In the genomic region with DNA sequence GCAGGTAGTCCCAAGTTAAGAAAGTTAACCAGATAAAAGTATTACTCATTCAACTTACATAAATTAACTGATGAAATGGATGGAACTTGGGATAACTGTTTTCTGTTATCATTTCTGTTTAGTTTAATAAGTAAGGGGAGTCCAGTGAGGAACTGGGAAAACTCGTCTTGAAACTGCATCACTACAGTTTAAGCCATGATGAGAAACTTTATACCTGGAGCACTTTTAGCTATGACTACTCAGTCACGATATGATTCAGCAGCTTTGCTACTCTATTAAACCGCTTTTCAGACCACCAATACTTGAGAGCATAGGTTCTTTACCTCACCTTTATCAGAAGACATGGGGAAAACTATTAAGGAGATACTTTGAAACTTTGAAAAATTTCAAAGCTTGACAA, we compare ENCODE assay signal across 8 mouse cellular contexts. TPM values are rescaled to one million over a fixed set of nuclear protein-coding genes. Genes with fewer than 3 reads are reported as not detected.
DNase-seq lines count a peak whose midpoint lies in the region; ATAC-seq lines count a peak whose summit lies in the region.

No protein-coding gene starts in this region.

- ATAC-seq in heart, embryonic 16.5 days (replicated peaks; ENCODE audit: extremely low read depth, insufficient read depth, low FRiP score), result no peak
- ATAC-seq in embryonic facial prominence, embryonic 13.5 days (ENCODE audit: insufficient number of reproducible peaks, insufficient read depth, low FRiP score, low TSS enrichment, low read depth), result no peak
- no peak for ATAC-seq in hindbrain, embryonic 15.5 days (ENCODE audit: low FRiP score, low read depth)
- ATAC-seq in midbrain, embryonic 14.5 days (ENCODE audit: low FRiP score, low TSS enrichment), result no peak
- ATAC-seq in erythroid progenitor cell, adult 5-6 weeks (replicated peaks; ENCODE audit: low FRiP score, poor library complexity, severe bottlenecking), result no peak

- H3K9me3 ChIP-seq in heart, embryonic 16.5 days (replicated peaks; ENCODE audit: control insufficient read depth, low read length), result no peaks in the 10 kb centered on the region
- H3K9me3 ChIP-seq in embryonic facial prominence, embryonic 13.5 days, result no peaks in the 10 kb centered on the region
- no peaks in the 10 kb centered on the region for H3K9me3 ChIP-seq in hindbrain, embryonic 15.5 days
- H3K9me3 ChIP-seq in midbrain, embryonic 14.5 days (ENCODE audit: control insufficient read depth, low read length), result no peaks in the 10 kb centered on the region

- 73% methylated on average over 3 of the region's 3 CpGs for WGBS in heart, embryonic 16.5 days
- 38% methylated on average over 3 of the region's 3 CpGs for WGBS in embryonic facial prominence, embryonic 13.5 days
- 62% methylated on average over 3 of the region's 3 CpGs for WGBS in hindbrain, embryonic 15.5 days
- WGBS in midbrain, embryonic 14.5 days, result 57% methylated on average over 3 of the region's 3 CpGs

- no peak overlapping the region for H3K27ac ChIP-seq in heart, embryonic 16.5 days (ENCODE audit: low read length)
- H3K27ac ChIP-seq in embryonic facial prominence, embryonic 13.5 days, result no peak overlapping the region
- no peak overlapping the region for H3K27ac ChIP-seq in hindbrain, embryonic 15.5 days (replicated peaks)
- no peak overlapping the region for H3K27ac ChIP-seq in midbrain, embryonic 14.5 days (replicated peaks; ENCODE audit: low read depth, low read length)

- no peak for DNase-seq in heart, adult 8-10 months (ENCODE audit: low spot score)
- DNase-seq in midbrain, embryonic 14.5 days, result no peak
- no peak for DNase-seq in testis, postnatal 10 days (ENCODE audit: low spot score)
- DNase-seq in frontal cortex, adult 2 months (ENCODE audit: extremely low spot score in 1 of 2, low spot score in 1 of 2), result no peak

- H3K9ac ChIP-seq in heart, embryonic 16.5 days (ENCODE audit: low read length), result peak overlapping the region; percentile 96; the same call in 1 of the 2 replicates
- peak overlapping the region; percentile 76; the same call in 1 of the 2 replicates for H3K9ac ChIP-seq in embryonic facial prominence, embryonic 13.5 days
- H3K9ac ChIP-seq in hindbrain, embryonic 15.5 days, result no peak overlapping the region
- no peak overlapping the region for H3K9ac ChIP-seq in midbrain, embryonic 14.5 days (replicated peaks; ENCODE audit: low read length)

- H3K27me3 ChIP-seq in heart, embryonic 16.5 days (ENCODE audit: control insufficient read depth, insufficient read depth, low read length), result no peaks in the 10 kb centered on the region
- H3K27me3 ChIP-seq in embryonic facial prominence, embryonic 13.5 days, result peaks cover 36% of the 10 kb centered on the region
- peaks cover 8% of the 10 kb centered on the region; the same call in 1 of the 2 replicates for H3K27me3 ChIP-seq in hindbrain, embryonic 15.5 days
- peaks cover 10% of the 10 kb centered on the region for H3K27me3 ChIP-seq in midbrain, embryonic 14.5 days (ENCODE audit: control insufficient read depth, insufficient read depth, low read length)

- peak overlapping the region; percentile 97 for H3K4me3 ChIP-seq in heart, embryonic 16.5 days (ENCODE audit: low read length)
- H3K4me3 ChIP-seq in embryonic facial prominence, embryonic 13.5 days, result peak overlapping the region; percentile 83
- H3K4me3 ChIP-seq in hindbrain, embryonic 15.5 days, result peak overlapping the region; percentile 70
- peak overlapping the region; percentile 70 for H3K4me3 ChIP-seq in midbrain, embryonic 14.5 days (replicated peaks; ENCODE audit: low read depth, low read length)

- H3K36me3 ChIP-seq in heart, embryonic 16.5 days (ENCODE audit: control insufficient read depth, insufficient read depth), result no peaks in the 10 kb centered on the region
- no peaks in the 10 kb centered on the region for H3K36me3 ChIP-seq in embryonic facial prominence, embryonic 13.5 days
- no peaks in the 10 kb centered on the region for H3K36me3 ChIP-seq in hindbrain, embryonic 15.5 days
- no peaks in the 10 kb centered on the region for H3K36me3 ChIP-seq in midbrain, embryonic 14.5 days (ENCODE audit: control insufficient read depth, insufficient read depth, low read length)

- H3K4me1 ChIP-seq in heart, embryonic 16.5 days (ENCODE audit: control insufficient read depth, insufficient read depth, low read length), result peaks cover 19% of the 10 kb centered on the region
- peaks cover 8% of the 10 kb centered on the region; the same call in 1 of the 2 replicates for H3K4me1 ChIP-seq in embryonic facial prominence, embryonic 13.5 days
- peaks cover 20% of the 10 kb centered on the region for H3K4me1 ChIP-seq in hindbrain, embryonic 15.5 days (replicated peaks)
- peaks cover 11% of the 10 kb centered on the region for H3K4me1 ChIP-seq in midbrain, embryonic 14.5 days (ENCODE audit: control insufficient read depth, insufficient read depth, low read length)

- peak overlapping the region; percentile 82 for H3K4me2 ChIP-seq in heart, embryonic 16.5 days (ENCODE audit: low read depth, low read length)
- H3K4me2 ChIP-seq in embryonic facial prominence, embryonic 13.5 days, result peak overlapping the region; percentile 93
- H3K4me2 ChIP-seq in hindbrain, embryonic 15.5 days, result peak overlapping the region; percentile 80
- peak overlapping the region; percentile 80 for H3K4me2 ChIP-seq in midbrain, embryonic 14.5 days (ENCODE audit: low read length)

RNA-seq across cellular contexts. Expression of a gene that starts 1.5 kb away (rescaled TPM):
- polyA plus RNA-seq in heart, embryonic 16.5 days (2015; fragmentation: Nextera tagmentation; extraction: Ambion mirVana), result 12.6 and 12.8 TPM in 2 replicates
- total RNA-seq in heart, adult 8-10 months (2022), result 1 to 10 TPM; 1.4 to 2.0 (median 1.8) TPM
- polyA plus RNA-seq in embryonic facial prominence, embryonic 13.5 days (2015; fragmentation: Nextera tagmentation; extraction: Ambion mirVana), result 11.3 and 12.4 TPM in 2 replicates
- 49.6 and 52.4 TPM in 2 replicates for polyA plus RNA-seq in hindbrain, embryonic 15.5 days (2015; fragmentation: Nextera tagmentation; extraction: Ambion mirVana)
- 39.6 and 39.7 TPM in 2 replicates for polyA plus RNA-seq in midbrain, embryonic 14.5 days (2014; fragmentation: Nextera tagmentation; extraction: Ambion mirVana)
- not detected in 2 replicates for total RNA-seq in erythroid progenitor cell, adult 5-6 weeks (2015; ENCODE audit: low replicate concordance)
- total RNA-seq in erythroid progenitor cell, adult 5-6 weeks (2017; ENCODE audit: low replicate concordance), result 1.2 TPM in 1 of 2 replicates, not detected in the other
- polyA plus RNA-seq in frontal cortex, adult 2 months (2012; rRNA removed), result 18.5 and 20.6 TPM in 2 replicates

Comparison
In these comparisons a context has a peak if more than half of its experiments do, and no peak if none do; other contexts are left out.
1. H3K9ac ChIP-seq: peak in heart, embryonic 16.5 days (single experiment) and embryonic facial prominence, embryonic 13.5 days (single experiment); none in hindbrain, embryonic 15.5 days (single experiment) and midbrain, embryonic 14.5 days (single experiment).
2. Peak in every context shown above with its lines, with median percentiles within 50 percentile points of each other: H3K4me2 ChIP-seq and H3K4me3 ChIP-seq.